Mouse (Mus musculus) left cerebral cortex, adult 8-10 months (tissue): Measurements from ENCODE around the gene Pde6g. TPM values are rescaled to one million over a fixed set of nuclear protein-coding genes. Genes with fewer than 3 reads are reported as not detected.

Source experiments
- DNase-seq, 2 experiments: peaks; one replicate each; pipeline ENCODE4 v3.0.0; 2022; ENCODE audit warnings: low spot score in 2 of 2
- total RNA-seq, 4 experiments: library from RNA; stranded (reverse); gene quantifications; 2 replicates each; pipeline ENCODE4 v1.2.4; 2022

Pde6g gene
- under 1 TPM; 0.30 to 0.96 (median 0.41) TPM for total RNA-seq

DNA sequence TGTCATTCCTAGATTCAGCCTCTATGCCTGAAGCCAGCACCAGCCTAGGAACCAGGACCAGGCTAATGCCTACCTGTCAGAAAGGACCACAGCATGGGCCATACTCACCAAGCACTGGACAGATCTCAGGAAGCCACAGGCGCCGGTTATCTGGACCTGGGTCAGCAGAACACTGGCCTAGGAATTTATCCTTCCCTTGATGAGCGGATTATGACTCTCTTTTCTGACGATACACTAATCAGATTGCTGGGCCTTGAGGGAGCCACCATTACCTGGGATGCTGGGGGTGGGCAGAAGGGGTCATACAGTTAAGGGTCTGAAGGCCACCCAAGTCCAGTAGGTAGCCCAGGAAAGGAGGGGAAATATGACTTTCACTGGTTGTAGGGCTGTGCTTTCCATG lies at the start of gene Pde6g:
Pde6g (minus strand) TSS at position 195 of the 400 bp plus-strand sequence.
- DNase-seq, result no peak

- no peak for DNase-seq
Measured at GRCm38 (mm10) chr11:120501701-120502100, 48.4 kb upstream of the Pde6g start.

- no peak for DNase-seq
Measured at GRCm38 (mm10) chr11:120501018-120501417, 47.7 kb upstream of the Pde6g start.

DNA sequence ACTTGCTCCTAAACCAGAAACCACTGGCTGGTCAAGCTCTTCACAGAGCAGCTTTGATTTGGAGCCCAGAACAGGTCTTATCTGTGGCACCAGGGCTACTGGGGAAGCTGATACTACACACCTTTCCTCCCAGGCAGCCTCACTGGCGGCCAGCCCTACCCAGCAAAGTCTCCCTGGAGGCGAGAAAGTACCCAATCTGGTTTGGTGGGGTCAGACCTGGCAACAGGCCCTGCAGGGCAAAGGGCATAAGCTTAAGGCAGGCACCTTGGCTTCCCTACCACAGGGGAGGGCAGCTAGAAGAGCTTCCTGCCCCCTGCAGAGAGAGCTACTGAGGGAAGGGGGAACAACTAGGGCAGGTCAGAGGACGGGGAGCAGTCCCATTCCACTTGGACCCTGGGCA lies 47.1 kb upstream of the Pde6g start:
- DNase-seq, result no peak

- no peak for DNase-seq
Measured at GRCm38 (mm10) chr11:120499894-120500293, 46.6 kb upstream of the Pde6g start.

DNA sequence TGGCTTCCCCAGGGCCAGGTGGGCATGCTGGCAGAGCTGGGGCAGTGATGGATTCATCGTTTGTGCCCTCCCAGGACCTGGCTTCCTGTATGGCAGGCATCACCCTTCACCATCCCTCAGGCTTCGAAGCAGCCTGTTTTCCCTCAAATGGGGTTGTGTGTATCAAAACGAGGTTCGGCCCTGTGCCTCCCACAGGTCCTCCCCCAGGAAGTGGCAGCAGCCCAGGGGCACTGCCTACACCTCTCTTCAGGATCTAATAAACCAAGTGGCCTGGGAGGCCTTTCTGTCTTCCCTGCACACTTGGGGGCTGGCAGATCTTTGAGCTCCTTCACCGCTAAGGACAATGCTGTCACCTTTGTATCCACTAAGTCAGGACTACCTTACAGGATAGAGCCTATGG lies 45.6 kb upstream of the Pde6g start:
- no peak for DNase-seq

- no peak for DNase-seq
Measured at GRCm38 (mm10) chr11:120498226-120498625, 44.9 kb upstream of the Pde6g start.

DNA sequence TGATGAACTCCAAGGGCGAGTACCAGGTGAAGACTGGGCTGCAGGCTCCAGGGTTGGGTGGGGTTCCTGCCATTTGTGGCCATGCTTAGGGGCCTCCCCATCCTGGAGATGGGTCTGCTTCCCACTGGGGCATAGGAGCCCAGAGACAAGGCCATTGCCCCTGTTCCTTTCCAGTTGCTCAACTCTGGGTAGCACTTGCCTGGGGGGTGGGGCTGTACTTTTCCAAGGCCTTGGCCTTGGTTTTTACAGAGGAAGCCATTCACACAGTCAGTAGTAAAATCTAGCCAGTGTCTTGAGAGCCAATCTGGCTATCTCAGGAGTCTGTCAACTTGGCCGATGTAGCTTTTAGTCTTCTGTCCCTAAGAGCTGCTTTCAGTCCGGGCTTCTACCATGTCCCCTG lies 44.1 kb upstream of the Pde6g start:
- no peak for DNase-seq

DNA sequence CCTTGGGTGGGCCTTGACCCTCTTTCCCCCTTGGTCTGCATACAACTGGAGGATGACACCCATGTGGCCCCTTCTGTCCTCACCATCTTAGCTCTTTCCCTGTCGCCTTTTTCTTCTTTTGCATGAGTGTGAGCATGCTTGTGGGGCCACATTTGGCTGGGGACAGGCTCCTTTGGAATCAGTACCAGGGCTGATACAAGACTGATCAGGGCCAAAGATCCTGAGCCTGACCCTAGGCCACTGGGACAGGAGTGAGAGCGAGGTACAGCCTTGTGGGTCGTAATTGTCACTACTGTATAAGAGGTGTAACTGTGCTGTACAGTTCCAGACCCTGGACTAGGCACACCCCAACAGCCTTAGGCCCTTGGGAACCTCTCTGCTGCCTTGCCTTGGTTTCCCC lies 40.6 kb upstream of the Pde6g start:
- DNase-seq, result no peak

- no peak for DNase-seq
Measured at GRCm38 (mm10) chr11:120493351-120493750, 40.1 kb upstream of the Pde6g start.

DNA sequence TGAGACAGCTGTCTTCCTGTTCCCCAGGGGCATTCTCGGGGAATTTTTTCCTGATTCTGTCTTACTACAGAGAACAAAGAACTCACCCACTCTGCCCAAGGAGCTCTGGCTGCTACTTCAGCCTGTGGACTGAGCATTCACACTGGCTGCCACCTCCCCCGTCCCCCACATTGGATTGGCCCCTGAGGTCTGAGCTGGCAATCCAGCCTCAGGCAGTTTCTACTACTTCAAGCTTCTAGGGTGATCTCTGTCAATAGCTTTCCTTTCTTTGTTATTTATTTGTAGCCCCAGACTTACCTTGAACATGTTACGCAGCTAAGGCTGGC lies 39.5 kb upstream of the Pde6g start:
- DNase-seq, result no peak

DNA sequence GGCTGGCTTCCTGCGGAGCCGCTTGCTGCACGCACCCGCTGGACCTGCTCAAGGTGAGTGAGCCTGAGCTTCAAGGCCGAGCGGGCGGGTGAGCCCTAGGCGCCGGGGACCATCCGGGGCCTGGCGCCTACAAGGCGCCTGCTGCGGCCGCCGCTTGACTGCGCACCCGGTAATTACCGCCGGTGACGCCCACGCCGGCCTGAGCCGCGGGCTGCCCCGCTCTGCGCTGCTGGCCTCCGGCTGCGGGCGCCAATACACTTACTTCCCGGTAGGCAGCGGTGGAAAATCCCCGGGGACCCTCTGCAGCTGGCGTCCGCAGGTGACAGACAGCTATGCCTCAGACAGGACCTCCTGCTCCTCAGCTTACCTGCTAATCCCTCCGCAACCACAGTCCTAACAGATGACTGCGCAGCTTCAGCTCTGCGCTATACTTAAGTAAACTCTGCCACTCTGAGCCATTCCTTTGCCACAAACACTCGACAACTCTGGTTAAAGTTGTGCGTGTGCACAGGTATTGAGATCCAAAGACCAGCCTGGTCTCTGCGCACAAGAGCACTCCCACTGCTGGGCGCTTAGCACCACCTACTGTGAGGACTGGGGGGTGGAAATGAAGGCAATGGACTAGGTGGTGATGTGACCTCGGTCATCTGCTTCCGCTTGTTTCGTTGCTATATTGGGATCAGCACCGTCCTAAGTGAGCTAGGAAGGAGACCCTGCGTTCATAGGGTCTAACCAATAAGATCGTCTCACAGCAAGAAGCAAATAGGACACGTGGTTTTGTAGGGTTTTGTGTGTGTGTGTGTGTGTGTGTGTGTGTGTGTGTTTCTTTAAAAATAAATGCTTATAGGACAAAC lies 39.0 kb upstream of the Pde6g start:
- no peak for DNase-seq

- DNase-seq, result peak; percentile 68 to 87
Measured at GRCm38 (mm10) chr11:120491317-120492023, 38.2 kb upstream of the Pde6g start, which contains the start of gene Slc25a10. TSS of gene Slc25a10 (plus strand) at chr11:120491840.

GRCm38 (mm10) chr11:120490291-120491046 lies 37.2 kb upstream of the Pde6g start:
- no peak for DNase-seq

DNA sequence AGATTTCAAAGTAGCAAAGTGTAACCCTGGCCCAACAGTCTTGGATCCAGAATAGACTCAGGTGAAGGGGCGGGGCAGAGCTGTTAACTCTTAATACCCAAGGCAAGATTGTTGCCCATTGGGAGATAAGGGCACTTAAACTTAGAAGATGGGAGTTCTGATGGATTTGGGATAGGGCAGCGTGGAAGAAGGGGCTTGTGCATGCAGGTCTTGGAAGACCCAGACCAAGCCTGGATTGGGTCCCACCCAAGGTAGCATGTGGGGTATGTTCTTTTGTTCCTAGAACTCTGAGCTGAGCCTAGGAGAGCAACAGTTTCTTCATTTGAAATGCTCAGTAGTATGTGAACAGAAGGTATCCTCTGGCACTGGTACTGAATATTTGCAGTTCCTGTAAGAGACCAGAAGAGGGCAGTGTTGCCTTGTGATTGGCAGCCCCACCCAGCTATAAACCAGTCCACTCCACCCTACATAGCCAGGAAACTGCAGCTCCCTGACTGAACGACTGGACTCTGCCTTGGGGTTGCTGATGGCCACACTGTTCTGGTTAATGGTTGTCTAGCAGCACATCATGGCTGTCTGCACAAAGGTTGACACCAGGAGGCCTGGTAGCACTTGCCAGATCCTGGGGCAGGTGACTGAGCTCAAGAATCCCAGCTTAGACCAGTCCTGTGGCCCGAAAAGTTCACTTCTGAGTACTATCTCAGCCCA lies 35.9 kb upstream of the Pde6g start:
- peak in 1 of 2 experiments; percentile 33 for DNase-seq

DNA sequence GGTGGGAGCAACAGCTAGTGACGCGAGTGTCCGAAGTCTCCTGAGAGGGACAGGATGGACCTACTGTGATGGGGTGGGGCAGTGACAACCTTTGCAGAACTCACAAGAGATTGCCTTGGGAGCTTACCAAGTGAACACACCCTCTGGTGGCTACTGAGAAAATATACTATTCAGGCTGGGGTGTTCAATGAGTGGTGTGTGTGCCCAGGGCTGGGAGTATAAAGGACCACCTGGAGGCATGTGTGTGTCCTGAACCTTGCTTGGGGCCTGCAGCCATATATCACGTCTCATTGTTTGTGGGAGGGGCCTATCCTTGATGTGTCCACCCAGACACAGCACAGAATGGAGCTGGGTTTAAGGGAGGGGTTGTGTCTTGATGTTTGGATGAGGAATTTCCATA lies 35.2 kb upstream of the Pde6g start:
- DNase-seq, result no peak

DNA sequence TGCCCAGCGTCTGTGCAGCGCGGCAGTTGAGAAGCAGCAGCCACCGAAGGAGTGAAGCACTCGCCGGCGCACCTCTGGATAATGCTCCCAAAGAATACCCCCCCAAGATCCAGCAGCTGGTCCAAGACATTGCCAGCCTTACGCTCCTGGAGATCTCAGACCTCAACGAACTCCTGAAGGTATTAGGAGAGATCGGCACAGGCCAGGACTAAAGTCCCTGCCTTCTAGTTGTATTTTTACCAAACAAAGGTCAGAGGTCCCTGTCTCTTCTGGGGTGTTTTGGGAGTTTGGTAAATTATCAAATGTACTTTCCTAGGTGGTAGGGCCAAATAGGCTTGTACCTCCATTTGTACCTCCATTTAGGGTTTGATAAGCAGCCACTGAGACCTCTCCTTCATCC lies 32.0 kb upstream of the Pde6g start:
- no peak for DNase-seq

- peak; percentile 83 to 85 for DNase-seq
Measured at GRCm38 (mm10) chr11:120484265-120484981, 31.1 kb upstream of the Pde6g start, which contains the start of gene Mrpl12. TSS of gene Mrpl12 (plus strand) at chr11:120484613.

- no peak for DNase-seq
Measured at GRCm38 (mm10) chr11:120483448-120483934, 30.2 kb upstream of the Pde6g start.

GRCm38 (mm10) chr11:120472052-120472451 lies 18.8 kb upstream of the Pde6g start:
- DNase-seq, result no peak

DNA sequence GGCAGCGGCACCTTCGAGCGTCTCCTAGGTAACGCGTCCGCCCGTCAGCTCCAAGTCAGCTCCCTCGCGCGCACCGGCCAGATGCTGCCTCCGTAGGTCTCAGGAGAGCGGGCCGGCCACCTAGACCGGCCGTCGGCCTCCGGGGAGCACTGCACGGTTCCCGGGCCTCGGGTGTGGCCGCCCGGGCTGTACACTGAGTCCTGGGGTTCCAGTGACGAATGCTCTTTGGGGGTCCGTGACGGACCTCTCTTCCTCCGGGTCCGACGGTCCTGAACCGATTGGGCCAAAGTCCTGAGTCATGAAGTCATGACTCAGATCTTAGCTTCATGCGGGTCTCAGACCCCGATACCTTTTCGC lies 14.4 kb upstream of the Pde6g start:
- DNase-seq, result no peak
